In genomic region chr10:59900939-59901338, GRCm38 (mm10) we compare ENCODE assay signal across 9 mouse cellular contexts. TPM values are rescaled to one million over a fixed set of nuclear protein-coding genes. Genes with fewer than 3 reads are reported as not detected.
DNase-seq lines count a peak whose midpoint lies in the region; ATAC-seq lines count a peak whose summit lies in the region.
"Had no signal": no experiment of that assay in that cellular context is flagged by ENCODE, and none has a peak within 500 bp of the region (broad histone marks: within the 10 kb centered on the region; RNA-seq: fewer than 3 reads in every experiment).

No protein-coding gene starts in this region.

- H3K4me3 ChIP-seq in heart, embryonic 10.5 days: no peak overlapping the region
- H3K4me3 ChIP-seq in midbrain, embryonic 13.5 days (replicated peaks): no peak overlapping the region
- H3K4me3 ChIP-seq in kidney, embryonic 14.5 days (ENCODE audit: low read length): no peak overlapping the region

- no peak overlapping the region for H3K9ac ChIP-seq in midbrain, embryonic 13.5 days (replicated peaks)
- no peak overlapping the region for H3K9ac ChIP-seq in kidney, embryonic 14.5 days (ENCODE audit: low read depth, low read length)

- H3K4me2 ChIP-seq in midbrain, embryonic 13.5 days (replicated peaks): no peak overlapping the region
- H3K4me2 ChIP-seq in kidney, embryonic 14.5 days (replicated peaks; ENCODE audit: low read depth, low read length): no peak overlapping the region

- intact Hi-C loops in heart, postnatal 25 days (cut with DNase I): no loop called here
- intact Hi-C loops in heart, postnatal 10 days (cut with DNase I): no loop called here
- intact Hi-C loops in gastrocnemius, postnatal 36 days (cut with DNase I): no loop called here

- H3K36me3 ChIP-seq in heart, embryonic 10.5 days: peaks cover 26% of the 10 kb centered on the region
- H3K36me3 ChIP-seq in midbrain, embryonic 13.5 days: peaks cover 7% of the 10 kb centered on the region
- H3K36me3 ChIP-seq in kidney, embryonic 14.5 days (ENCODE audit: control insufficient read depth, insufficient read depth, low read length): peaks cover 23% of the 10 kb centered on the region

- 21% methylated on average over 4 of the region's 4 CpGs for WGBS in heart, embryonic 10.5 days
- 49% methylated on average over 4 of the region's 4 CpGs for WGBS in midbrain, embryonic 13.5 days
- WGBS in kidney, embryonic 14.5 days: 47% methylated on average over 4 of the region's 4 CpGs

- no peaks in the 10 kb centered on the region for H3K27me3 ChIP-seq in heart, embryonic 10.5 days (ENCODE audit: insufficient read depth, poor library complexity, severe bottlenecking)
- H3K27me3 ChIP-seq in midbrain, embryonic 13.5 days: no peaks in the 10 kb centered on the region
- no peaks in the 10 kb centered on the region for H3K27me3 ChIP-seq in kidney, embryonic 14.5 days (ENCODE audit: control insufficient read depth, insufficient read depth, low read length)

- no peaks in the 10 kb centered on the region for H3K9me3 ChIP-seq in heart, embryonic 10.5 days
- no peaks in the 10 kb centered on the region for H3K9me3 ChIP-seq in midbrain, embryonic 13.5 days
- no peaks in the 10 kb centered on the region for H3K9me3 ChIP-seq in kidney, embryonic 14.5 days (ENCODE audit: control insufficient read depth, low read length)
- H3K9me3 ChIP-seq: G1E had no signal

- peaks cover 74% of the 10 kb centered on the region for H3K4me1 ChIP-seq in heart, embryonic 10.5 days
- H3K4me1 ChIP-seq in midbrain, embryonic 13.5 days (replicated peaks): peaks cover 78% of the 10 kb centered on the region
- peaks cover 43% of the 10 kb centered on the region for H3K4me1 ChIP-seq in kidney, embryonic 14.5 days (ENCODE audit: control insufficient read depth, insufficient read depth, low read length)

- ATAC-seq in midbrain, embryonic 13.5 days: no peak
- ATAC-seq in kidney, embryonic 14.5 days (ENCODE audit: low FRiP score, low TSS enrichment): no peak

- peak overlapping the region; percentile 92 for H3K27ac ChIP-seq in heart, embryonic 10.5 days
- H3K27ac ChIP-seq in midbrain, embryonic 13.5 days: peak overlapping the region; percentile 98
- no peak overlapping the region; the same call in 1 of the 2 replicates for H3K27ac ChIP-seq in kidney, embryonic 14.5 days (ENCODE audit: low read depth, low read length)

- DNase-seq in heart, embryonic 10.5 days (ENCODE audit: low spot score): no peak
- no peak for DNase-seq in heart, postnatal 25 days (ENCODE audit: low spot score)
- DNase-seq in T-cell, adult 2 months (ENCODE audit: low spot score): peak; percentile 57
- peak; percentile 64 to 75 for DNase-seq in heart, postnatal 10 days
- DNase-seq in frontal cortex, postnatal 36 days (ENCODE audit: low spot score in 2 of 2): no peak
- no peak for DNase-seq in gastrocnemius, postnatal 36 days

RNA-seq across cellular contexts. Expression of gene Dnajb12, which starts 21.6 kb away (rescaled TPM):
- 28.8 and 32.0 TPM in 2 replicates for polyA plus RNA-seq in heart, embryonic 10.5 days (2016; fragmentation: Nextera tagmentation; extraction: Ambion mirVana)
- total RNA-seq in heart, postnatal 25 days (2021): 10 to 100 TPM; 34.5 to 35.9 TPM
- 10 to 100 TPM; 35.2 to 41.9 TPM for total RNA-seq in heart, postnatal 10 days (2021)
- 18.3 and 18.6 TPM in 2 replicates for polyA plus RNA-seq in midbrain, embryonic 13.5 days (2015; fragmentation: Nextera tagmentation; extraction: Ambion mirVana)
- total RNA-seq in gastrocnemius, postnatal 36 days (2021): 10 to 100 TPM; 54.7 to 61.2 TPM
- 24.6 and 36.0 TPM in 2 replicates for polyA plus RNA-seq in kidney, embryonic 14.5 days (2014; fragmentation: Nextera tagmentation; extraction: Ambion mirVana)

RNA-seq across cellular contexts. Expression of gene Ddit4, which starts 50.7 kb away (rescaled TPM):
- polyA plus RNA-seq in heart, embryonic 10.5 days (2016; fragmentation: Nextera tagmentation; extraction: Ambion mirVana): 17.6 and 32.8 TPM in 2 replicates
- total RNA-seq in heart, postnatal 25 days (2021): 10 to 100 TPM; 41.8 to 77.1 TPM
- 100 to 1,000 TPM in 1 of 2 experiments, 10 to 100 TPM in 1; 65.8 to 116 TPM for total RNA-seq in heart, postnatal 10 days (2021)
- 48.5 and 58.7 TPM in 2 replicates for polyA plus RNA-seq in midbrain, embryonic 13.5 days (2015; fragmentation: Nextera tagmentation; extraction: Ambion mirVana)
- 10 to 100 TPM; 18.2 to 39.3 TPM for total RNA-seq in gastrocnemius, postnatal 36 days (2021)
- 1.8 and 2.9 TPM in 2 replicates for polyA plus RNA-seq in kidney, embryonic 14.5 days (2014; fragmentation: Nextera tagmentation; extraction: Ambion mirVana)

Comparison
In these comparisons a context has a peak if more than half of its experiments do, and no peak if none do; other contexts are left out.
1. DNase-seq: peak in T-cell, adult 2 months (single experiment) and heart, postnatal 10 days (2 of 2); none in heart, embryonic 10.5 days (single experiment), heart, postnatal 25 days (single experiment), frontal cortex, postnatal 36 days (0 of 2) and gastrocnemius, postnatal 36 days (0 of 2).